26 mouse cellular contexts compared by ENCODE assay signal in genomic region chr5:29997351-29997750, GRCm38 (mm10). TPM values are rescaled to one million over a fixed set of nuclear protein-coding genes. Genes with fewer than 3 reads are reported as not detected.
"Had no signal": no experiment of that assay in that cellular context is flagged by ENCODE, and none has a peak within 500 bp of the region (broad histone marks: within the 10 kb centered on the region; RNA-seq: fewer than 3 reads in every experiment).

No protein-coding gene starts in this region.

- H3K4me1 ChIP-seq: heart, embryonic 15.5 days; hindbrain, embryonic 13.5 days; hindbrain, embryonic 15.5 days; kidney, embryonic 15.5 days; limb, embryonic 13.5 days; limb, embryonic 15.5 days; liver, embryonic 12.5 days had no signal

- H3K9me3 ChIP-seq: heart, embryonic 13.5 days; heart, embryonic 15.5 days; hindbrain, embryonic 13.5 days; hindbrain, embryonic 15.5 days; kidney, embryonic 15.5 days; limb, embryonic 13.5 days; limb, embryonic 15.5 days; liver, embryonic 12.5 days had no signal

- H3K27me3 ChIP-seq: heart, embryonic 13.5 days; heart, embryonic 15.5 days; hindbrain, embryonic 13.5 days; hindbrain, embryonic 15.5 days; kidney, embryonic 15.5 days; limb, embryonic 13.5 days; limb, embryonic 15.5 days; liver, embryonic 12.5 days had no signal

- DNase-seq: gastrocnemius, adult 2 months; gastrocnemius, postnatal 10 days; gastrocnemius, postnatal 25 days; heart, adult 2 months; kidney, adult 11 months; kidney, adult 2 months; kidney, adult 9 months; layer of hippocampus, adult 9-11 months; layer of hippocampus, postnatal 36 days had no signal

- H3K9ac ChIP-seq: heart, embryonic 13.5 days; heart, embryonic 15.5 days; hindbrain, embryonic 13.5 days; hindbrain, embryonic 15.5 days; kidney, embryonic 15.5 days; limb, embryonic 13.5 days; limb, embryonic 15.5 days; liver, embryonic 12.5 days; liver, embryonic 14.5 days had no signal

- H3K36me3 ChIP-seq: heart, embryonic 13.5 days; heart, embryonic 15.5 days; hindbrain, embryonic 13.5 days; hindbrain, embryonic 15.5 days; kidney, embryonic 15.5 days; limb, embryonic 13.5 days; limb, embryonic 15.5 days; liver, embryonic 12.5 days had no signal

- H3K27ac ChIP-seq: gastrocnemius, adult 2 months; heart, adult 2 months; heart, embryonic 13.5 days; heart, embryonic 15.5 days; hindbrain, embryonic 13.5 days; hindbrain, embryonic 15.5 days; hindbrain, postnatal 0 days; kidney, embryonic 15.5 days; kidney, postnatal 0 days; limb, embryonic 13.5 days; limb, embryonic 15.5 days; liver, embryonic 12.5 days; liver, embryonic 14.5 days had no signal

- H3K4me2 ChIP-seq: heart, embryonic 11.5 days; heart, embryonic 13.5 days; heart, embryonic 15.5 days; hindbrain, embryonic 13.5 days; hindbrain, embryonic 15.5 days; kidney, embryonic 15.5 days; limb, embryonic 13.5 days; limb, embryonic 15.5 days; liver, embryonic 12.5 days had no signal

- H3K4me3 ChIP-seq: gastrocnemius, adult 2 months; heart, adult 2 months; heart, embryonic 13.5 days; heart, embryonic 15.5 days; hindbrain, embryonic 13.5 days; hindbrain, embryonic 15.5 days; kidney, embryonic 15.5 days; limb, embryonic 13.5 days; limb, embryonic 15.5 days; liver, embryonic 12.5 days had no signal

- ATAC-seq: hindbrain, postnatal 0 days; intestine, embryonic 16.5 days; liver, embryonic 12.5 days had no signal

RNA-seq across cellular contexts. Expression of gene Il6, which starts 15.6 kb away (rescaled TPM):
- polyA plus RNA-seq: heart, adult 2 months; hindbrain, embryonic 11.5 days; hindbrain, embryonic 13.5 days; hindbrain, embryonic 15.5 days; hindbrain, postnatal 0 days; intestine, embryonic 14.5 days; kidney, adult 2 months; kidney, postnatal 0 days; large intestine, adult 2 months; limb, embryonic 11.5 days had no signal
